Mouse (Mus musculus): ENCODE results near the gene Cdk9.

DNA sequence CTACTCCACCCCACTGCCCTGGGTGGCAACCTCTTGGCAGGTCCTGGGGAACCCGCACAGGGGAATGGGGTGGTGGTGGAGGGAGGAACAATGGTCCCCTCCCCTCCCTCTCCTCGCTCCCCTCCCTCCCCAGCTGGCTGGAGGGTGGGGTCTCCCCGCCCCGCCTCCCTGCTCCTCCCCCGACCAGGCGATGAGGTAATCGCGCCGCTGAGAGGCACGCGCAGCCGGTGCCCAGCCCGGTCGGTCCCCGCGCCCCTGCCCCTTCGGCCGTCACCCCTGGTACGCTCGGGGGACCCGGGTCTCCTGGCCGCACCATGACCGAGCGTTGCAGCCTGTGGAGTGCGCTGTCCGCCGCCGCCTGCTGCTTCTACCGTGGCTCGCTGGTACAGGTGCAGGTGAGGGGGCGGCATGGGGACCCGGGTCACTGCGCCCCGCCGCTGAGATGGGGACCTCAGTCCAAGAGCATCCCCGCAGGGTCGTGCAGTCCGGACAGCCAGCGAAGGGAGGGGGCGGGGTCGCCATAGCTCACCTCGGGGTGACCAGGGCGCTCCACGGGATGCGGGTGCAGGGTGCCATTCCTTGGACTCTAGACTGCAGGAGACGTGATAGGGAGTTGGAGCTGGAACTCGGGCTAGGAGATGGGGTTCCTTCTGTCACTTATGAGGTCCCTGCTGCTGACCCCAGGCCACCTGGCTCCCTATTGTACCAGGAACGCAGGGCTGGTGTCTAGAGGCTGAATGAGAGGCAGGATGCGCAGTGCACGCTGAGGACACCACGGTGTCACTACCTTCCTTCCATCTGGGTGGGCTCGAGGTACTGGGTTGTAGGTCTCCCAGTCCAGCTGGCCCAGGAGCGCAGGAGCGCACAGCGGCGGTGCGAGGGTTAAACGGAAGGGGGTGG is 28.6 kb upstream of the Cdk9 start:
- TF ChIP-seq CTCF (IDR thresholded peaks at IDR 0.05; ENCODE audit: low read depth, low read length) = no peak
- TF ChIP-seq POLR2A (IDR thresholded peaks at IDR 0.05; ENCODE audit: borderline replicate concordance, low read depth, low read length) = no peak
